Comparison of ENCODE assay signal across 8 mouse cellular contexts in the genomic region with DNA sequence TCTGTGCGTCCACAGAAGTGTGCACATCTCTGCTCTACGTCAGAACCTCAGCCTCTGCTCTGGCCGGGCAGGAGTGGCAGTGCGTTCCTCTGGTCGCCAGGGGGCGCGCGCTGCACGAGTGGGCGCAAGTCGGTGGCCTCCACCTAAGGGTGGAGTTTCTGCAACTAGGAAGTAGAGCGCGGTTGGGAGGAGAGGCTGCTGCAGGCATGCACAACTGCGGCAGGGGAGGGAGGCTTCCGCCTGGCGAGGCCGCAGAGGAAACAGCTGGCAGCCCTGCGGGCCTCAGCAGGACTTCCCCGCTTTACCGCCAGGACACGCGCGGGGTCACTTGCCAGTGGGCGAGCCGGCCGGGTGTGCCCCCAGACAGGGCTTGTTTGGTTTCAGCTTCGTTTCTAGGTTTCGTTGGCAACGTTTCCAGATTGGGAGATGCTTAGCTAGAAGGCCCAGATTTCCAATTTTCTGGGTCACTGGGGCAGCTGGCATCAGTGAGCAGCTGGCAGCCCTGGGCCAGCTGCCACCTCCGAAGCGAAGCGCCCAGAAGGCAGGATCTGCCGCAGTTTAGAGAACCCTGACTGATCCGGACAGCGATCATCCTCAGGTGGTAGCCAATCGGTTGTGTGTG. TPM values are rescaled to one million over a fixed set of nuclear protein-coding genes. Genes with fewer than 3 reads are reported as not detected.
DNase-seq lines count a peak whose midpoint lies in the region; ATAC-seq lines count a peak whose summit lies in the region.

No protein-coding gene starts in this region.

- peak overlapping the region; percentile 76 for H3K27ac ChIP-seq in embryonic facial prominence, embryonic 10.5 days (replicated peaks)
- no peak overlapping the region for H3K27ac ChIP-seq in midbrain, embryonic 11.5 days (ENCODE audit: low read depth, low read length)

- peak overlapping the region; percentile 53 for H3K4me2 ChIP-seq in midbrain, embryonic 11.5 days

- peak; percentile 97 for DNase-seq in adrenal gland, postnatal 14 days
- DNase-seq in embryonic facial prominence, embryonic 10.5 days (ENCODE audit: low spot score): peak; percentile 91
- DNase-seq in kidney, adult 11 months: peak; percentile 91
- peak; percentile 88 for DNase-seq in left cerebral cortex, postnatal 4 days
- DNase-seq in midbrain, embryonic 11.5 days (ENCODE audit: low spot score, missing footprints): peak; percentile 98
- DNase-seq in right cerebral cortex, postnatal 4 days: peak; percentile 85
- peak; percentile 90 for DNase-seq in yolk sac, embryonic 10.5 days (ENCODE audit: low spot score)

- intact Hi-C loops in left cerebral cortex, postnatal 4 days (cut with DNase I): no loop called here

- H3K9me3 ChIP-seq in embryonic facial prominence, embryonic 10.5 days: no peaks in the 10 kb centered on the region
- no peaks in the 10 kb centered on the region for H3K9me3 ChIP-seq in midbrain, embryonic 11.5 days (ENCODE audit: control insufficient read depth, low read length)

- WGBS in embryonic facial prominence, embryonic 10.5 days: 6% methylated on average over 36 of the region's 36 CpGs
- 9% methylated on average over 36 of the region's 36 CpGs for WGBS in midbrain, embryonic 11.5 days

- peaks cover 60% of the 10 kb centered on the region for H3K36me3 ChIP-seq in embryonic facial prominence, embryonic 10.5 days (replicated peaks)
- H3K36me3 ChIP-seq in midbrain, embryonic 11.5 days (ENCODE audit: control insufficient read depth, insufficient read depth, low read length): no peaks in the 10 kb centered on the region

- peak; percentile 92 for ATAC-seq in granulocyte monocyte progenitor cell, adult 5-6 weeks (replicated peaks; ENCODE audit: poor library complexity, severe bottlenecking)
- ATAC-seq in midbrain, embryonic 11.5 days (ENCODE audit: low FRiP score): peak; percentile 89

- no peaks in the 10 kb centered on the region for H3K27me3 ChIP-seq in embryonic facial prominence, embryonic 10.5 days (replicated peaks; ENCODE audit: low read depth, poor library complexity, severe bottlenecking)
- no peaks in the 10 kb centered on the region for H3K27me3 ChIP-seq in midbrain, embryonic 11.5 days (ENCODE audit: control insufficient read depth, insufficient read depth, low read length)

- H3K4me3 ChIP-seq in embryonic facial prominence, embryonic 10.5 days: peak overlapping the region; percentile 62
- peak overlapping the region; percentile 30 for H3K4me3 ChIP-seq in midbrain, embryonic 11.5 days (ENCODE audit: low read depth, low read length)

- peak overlapping the region; percentile 55 for H3K9ac ChIP-seq in midbrain, embryonic 11.5 days (ENCODE audit: low read length)

- peaks cover 9% of the 10 kb centered on the region for H3K4me1 ChIP-seq in embryonic facial prominence, embryonic 10.5 days
- H3K4me1 ChIP-seq in midbrain, embryonic 11.5 days (ENCODE audit: control insufficient read depth, insufficient read depth, low read length): 0 out of 2 replicates have a peak, but pooled peaks cover 3% of the 10 kb centered on the region

RNA-seq across cellular contexts. Expression of a gene that starts 22.1 kb away (rescaled TPM):
- 57.6 and 58.5 TPM in 2 replicates for total RNA-seq in adrenal gland, postnatal 14 days (2021)
- polyA plus RNA-seq in embryonic facial prominence, embryonic 10.5 days (2016; fragmentation: Nextera tagmentation; extraction: Ambion mirVana): 29.5 and 32.8 TPM in 2 replicates
- total RNA-seq in granulocyte monocyte progenitor cell, adult 5-6 weeks (2014; fragmentation: Nextera tagmentation): 26.2 and 30.5 TPM in 2 replicates
- 46.7 and 50.0 TPM in 2 replicates for total RNA-seq in granulocyte monocyte progenitor cell, adult 5-6 weeks (2017)
- total RNA-seq in left cerebral cortex, postnatal 4 days (2021): 10 to 100 TPM; 19.6 to 20.6 TPM
- polyA plus RNA-seq in midbrain, embryonic 11.5 days (2014; fragmentation: Nextera tagmentation; extraction: Ambion mirVana): 26.0 and 26.1 TPM in 2 replicates

RNA-seq across cellular contexts. Expression of a gene that starts 28.7 kb away (rescaled TPM):
- 32.0 and 36.7 TPM in 2 replicates for total RNA-seq in adrenal gland, postnatal 14 days (2021)
- polyA plus RNA-seq in embryonic facial prominence, embryonic 10.5 days (2016; fragmentation: Nextera tagmentation; extraction: Ambion mirVana): 88.0 and 93.2 TPM in 2 replicates
- 966 and 1,044 TPM in 2 replicates for total RNA-seq in granulocyte monocyte progenitor cell, adult 5-6 weeks (2014; fragmentation: Nextera tagmentation)
- 864 and 928 TPM in 2 replicates for total RNA-seq in granulocyte monocyte progenitor cell, adult 5-6 weeks (2017)
- total RNA-seq in left cerebral cortex, postnatal 4 days (2021): 1 to 10 TPM; 3.1 to 3.8 TPM
- 51.5 and 60.0 TPM in 2 replicates for polyA plus RNA-seq in midbrain, embryonic 11.5 days (2014; fragmentation: Nextera tagmentation; extraction: Ambion mirVana)

Comparison
In these comparisons a context has a peak if more than half of its experiments do, and no peak if none do; other contexts are left out.
1. RNA of a gene that starts 28.7 kb away (total RNA-seq): 864 to 1,044 TPM in granulocyte monocyte progenitor cell, adult 5-6 weeks; 32.0 to 36.7 TPM in adrenal gland, postnatal 14 days and 3.1 to 3.8 TPM in left cerebral cortex, postnatal 4 days; every median in the first group is over 10 times any median in the second.
2. Peak in every context shown above with its lines, with median percentiles within 50 percentile points of each other: DNase-seq.